Mouse (Mus musculus): ENCODE data around the gene Rab11fip3. TPM values are rescaled to one million over a fixed set of nuclear protein-coding genes. Genes with fewer than 3 reads are reported as not detected.
"Not testable (repeated sequence)": the region's sequence is repeated elsewhere in the genome, so short reads cannot be mapped to it uniquely, and the experiment has no call there.

Gene Rab11fip3
- polyA plus RNA-seq, 1 experiment from 2014 or later = 18.3 TPM

GRCm38 (mm10) chr17:26052706-26053105, 16.6 kb downstream of the Rab11fip3 start:
- Histone ChIP-seq H3K27ac (replicated peaks) (no peak overlapping the region), H3K4me3 (replicated peaks) (no peak overlapping the region), H3K9me3 (replicated peaks) (no peaks in the 10 kb centered on the region), H3K4me2 (replicated peaks) (no peak overlapping the region), H3K9ac (no peak overlapping the region), H3K36me3 (0 out of 2 replicates have a peak, but pooled peaks cover 5% of the 10 kb centered on the region), H3K4me1 (0 out of 2 replicates have a peak, but pooled peaks cover 4% of the 10 kb centered on the region), H3K27me3 (no peaks in the 10 kb centered on the region)
- 94% methylated on average over 4 of the region's 4 CpGs for WGBS
- ATAC-seq (ENCODE audit: insufficient number of reproducible peaks, low FRiP score, low TSS enrichment, low read depth) = no peak

- H3K4me2 ChIP-seq (replicated peaks) = no peak overlapping the region
- no peak overlapping the region for H3K27ac ChIP-seq (replicated peaks)
- no peak overlapping the region for H3K4me3 ChIP-seq (replicated peaks)
- no peak for ATAC-seq (ENCODE audit: insufficient number of reproducible peaks, low FRiP score, low TSS enrichment, low read depth)
- 87% methylated on average over 4 of the region's 4 CpGs for WGBS
- H3K9ac ChIP-seq = no peak overlapping the region
- 0 out of 2 replicates have a peak, but pooled peaks cover 4% of the 10 kb centered on the region for H3K4me1 ChIP-seq
- H3K27me3 ChIP-seq = no peaks in the 10 kb centered on the region
- no peaks in the 10 kb centered on the region for H3K9me3 ChIP-seq (replicated peaks)
- 0 out of 2 replicates have a peak, but pooled peaks cover 5% of the 10 kb centered on the region for H3K36me3 ChIP-seq
Observed at GRCm38 (mm10) chr17:26052074-26052473, 17.3 kb downstream of the Rab11fip3 start.

GRCm38 (mm10) chr17:26048118-26048517, 21.2 kb downstream of the Rab11fip3 start:
- Histone ChIP-seq H3K4me2 (replicated peaks) (no peak overlapping the region), H3K9me3 (replicated peaks) (no peaks in the 10 kb centered on the region), H3K36me3 (0 out of 2 replicates have a peak, but pooled peaks cover 5% of the 10 kb centered on the region), H3K4me3 (replicated peaks) (no peak overlapping the region), H3K9ac (no peak overlapping the region), H3K27me3 (no peaks in the 10 kb centered on the region), H3K27ac (replicated peaks) (no peak overlapping the region), H3K4me1 (0 out of 2 replicates have a peak, but pooled peaks cover 4% of the 10 kb centered on the region)
- no peak for ATAC-seq (ENCODE audit: insufficient number of reproducible peaks, low FRiP score, low TSS enrichment, low read depth)
- WGBS = 78% methylated on average over 8 of the region's 8 CpGs

GRCm38 (mm10) chr17:26046253-26046997, 22.9 kb downstream of the Rab11fip3 start:
- Histone ChIP-seq H3K9me3 (replicated peaks) (no peaks in the 10 kb centered on the region), H3K27me3 (no peaks in the 10 kb centered on the region), H3K4me2 (replicated peaks) (no peak overlapping the region), H3K9ac (no peak overlapping the region), H3K36me3 (0 out of 2 replicates have a peak, but pooled peaks cover 5% of the 10 kb centered on the region), H3K27ac (replicated peaks) (no peak overlapping the region), H3K4me1 (peaks cover 9% of the 10 kb centered on the region; the same call in 1 of the 2 replicates), H3K4me3 (replicated peaks) (no peak overlapping the region)
- WGBS = 53% methylated on average over 10 of the region's 10 CpGs
- ATAC-seq (ENCODE audit: insufficient number of reproducible peaks, low FRiP score, low TSS enrichment, low read depth) = no peak

- Histone ChIP-seq H3K27me3 (no peaks in the 10 kb centered on the region), H3K9ac (no peak overlapping the region), H3K36me3 (0 out of 2 replicates have a peak, but pooled peaks cover 5% of the 10 kb centered on the region), H3K9me3 (replicated peaks) (no peaks in the 10 kb centered on the region), H3K4me3 (replicated peaks) (no peak overlapping the region), H3K4me2 (replicated peaks) (no peak overlapping the region), H3K27ac (replicated peaks) (no peak overlapping the region), H3K4me1 (peaks cover 12% of the 10 kb centered on the region; the same call in 1 of the 2 replicates)
- no peak for ATAC-seq (ENCODE audit: insufficient number of reproducible peaks, low FRiP score, low TSS enrichment, low read depth)
- WGBS = 54% methylated on average over 4 of the region's 4 CpGs
Observed at GRCm38 (mm10) chr17:26045285-26045684, 24.1 kb downstream of the Rab11fip3 start.

- WGBS = 68% methylated on average over 5 of the region's 5 CpGs
- no peak overlapping the region for H3K9ac ChIP-seq
- no peak overlapping the region for H3K4me3 ChIP-seq (replicated peaks)
- no peaks in the 10 kb centered on the region for H3K27me3 ChIP-seq
- ATAC-seq (ENCODE audit: insufficient number of reproducible peaks, low FRiP score, low TSS enrichment, low read depth) = no peak
- H3K9me3 ChIP-seq (replicated peaks) = no peaks in the 10 kb centered on the region
- H3K27ac ChIP-seq (replicated peaks) = no peak overlapping the region
- H3K36me3 ChIP-seq = no peaks in the 10 kb centered on the region
- no peak overlapping the region for H3K4me2 ChIP-seq (replicated peaks)
- peaks cover 9% of the 10 kb centered on the region; the same call in 1 of the 2 replicates for H3K4me1 ChIP-seq
Observed at GRCm38 (mm10) chr17:26043249-26043636, 26.1 kb downstream of the Rab11fip3 start.

- Histone ChIP-seq H3K27me3 (no peaks in the 10 kb centered on the region), H3K9me3 (replicated peaks) (no peaks in the 10 kb centered on the region), H3K36me3 (no peaks in the 10 kb centered on the region), H3K4me1 (peaks cover 9% of the 10 kb centered on the region; the same call in 1 of the 2 replicates), H3K4me2 (replicated peaks) (no peak overlapping the region), H3K27ac (replicated peaks) (no peak overlapping the region), H3K4me3 (replicated peaks) (no peak overlapping the region), H3K9ac (no peak overlapping the region)
- ATAC-seq (ENCODE audit: insufficient number of reproducible peaks, low FRiP score, low TSS enrichment, low read depth) = no peak
- 78% methylated on average over 13 of the region's 13 CpGs for WGBS
Observed at GRCm38 (mm10) chr17:26042599-26043248, 26.6 kb downstream of the Rab11fip3 start.

GRCm38 (mm10) chr17:26041111-26041802, 28.1 kb downstream of the Rab11fip3 start:
- H3K36me3 ChIP-seq = peaks cover 2% of the 10 kb centered on the region; the same call in 1 of the 2 replicates
- no peak overlapping the region for H3K9ac ChIP-seq
- H3K4me2 ChIP-seq (replicated peaks) = no peak overlapping the region
- no peaks in the 10 kb centered on the region for H3K27me3 ChIP-seq
- H3K4me1 ChIP-seq = peaks cover 9% of the 10 kb centered on the region; the same call in 1 of the 2 replicates
- 48% methylated on average over 9 of the region's 9 CpGs for WGBS
- H3K9me3 ChIP-seq (replicated peaks) = no peaks in the 10 kb centered on the region
- ATAC-seq (ENCODE audit: insufficient number of reproducible peaks, low FRiP score, low TSS enrichment, low read depth) = no peak
- H3K27ac ChIP-seq (replicated peaks) = no peak overlapping the region; the same call in 1 of the 2 replicates
- no peak overlapping the region for H3K4me3 ChIP-seq (replicated peaks)

- not testable (repeated sequence) for H3K4me2 ChIP-seq (replicated peaks); H3K9me3 ChIP-seq (replicated peaks); H3K36me3 ChIP-seq; H3K27ac ChIP-seq (replicated peaks); H3K4me1 ChIP-seq; H3K4me3 ChIP-seq (replicated peaks); ATAC-seq (ENCODE audit: insufficient number of reproducible peaks, low FRiP score, low TSS enrichment, low read depth); H3K9ac ChIP-seq; H3K27me3 ChIP-seq
- 88% methylated on average over 8 of the region's 8 CpGs for whole genome bisulfite sequencing
Observed at GRCm38 (mm10) chr17:26040711-26041110, 28.6 kb downstream of the Rab11fip3 start.

- Histone ChIP-seq H3K36me3 (peaks cover 37% of the 10 kb centered on the region), H3K4me1 (no peaks in the 10 kb centered on the region)
- WGBS = 80% methylated on average over 6 of the region's 6 CpGs
Observed at GRCm38 (mm10) chr17:26032037-26032436, 37.3 kb downstream of the Rab11fip3 start.

GRCm38 (mm10) chr17:26031583-26031982, 37.8 kb downstream of the Rab11fip3 start:
- no peak for ATAC-seq (ENCODE audit: insufficient number of reproducible peaks, low FRiP score, low TSS enrichment, low read depth)
- WGBS = 94% methylated on average over 5 of the region's 5 CpGs
- H3K36me3 ChIP-seq = peaks cover 37% of the 10 kb centered on the region

More at GRCm38 (mm10) chr17:26032037-26032436, 37.3 kb downstream of the Rab11fip3 start:
- Histone ChIP-seq H3K27ac (replicated peaks) (no peak overlapping the region), H3K9ac (no peak overlapping the region), H3K9me3 (replicated peaks) (no peaks in the 10 kb centered on the region), H3K27me3 (no peaks in the 10 kb centered on the region), H3K4me2 (replicated peaks) (no peak overlapping the region), H3K4me3 (replicated peaks) (no peak overlapping the region)
- no peak for ATAC-seq (ENCODE audit: insufficient number of reproducible peaks, low FRiP score, low TSS enrichment, low read depth)

More at GRCm38 (mm10) chr17:26031583-26031982, 37.8 kb downstream of the Rab11fip3 start:
- Histone ChIP-seq H3K9ac (no peak overlapping the region), H3K4me1 (no peaks in the 10 kb centered on the region), H3K27ac (replicated peaks) (no peak overlapping the region), H3K27me3 (no peaks in the 10 kb centered on the region), H3K4me2 (replicated peaks) (no peak overlapping the region), H3K4me3 (replicated peaks) (no peak overlapping the region), H3K9me3 (replicated peaks) (no peaks in the 10 kb centered on the region)
